Mouse (Mus musculus): Measurements from ENCODE around the gene Myh3. TPM values are rescaled to one million over a fixed set of nuclear protein-coding genes. Genes with fewer than 3 reads are reported as not detected.

Gene Myh3
- total RNA-seq, 2 experiments from 2014 or later: 0.08 TPM; not detected in 1

DNA sequence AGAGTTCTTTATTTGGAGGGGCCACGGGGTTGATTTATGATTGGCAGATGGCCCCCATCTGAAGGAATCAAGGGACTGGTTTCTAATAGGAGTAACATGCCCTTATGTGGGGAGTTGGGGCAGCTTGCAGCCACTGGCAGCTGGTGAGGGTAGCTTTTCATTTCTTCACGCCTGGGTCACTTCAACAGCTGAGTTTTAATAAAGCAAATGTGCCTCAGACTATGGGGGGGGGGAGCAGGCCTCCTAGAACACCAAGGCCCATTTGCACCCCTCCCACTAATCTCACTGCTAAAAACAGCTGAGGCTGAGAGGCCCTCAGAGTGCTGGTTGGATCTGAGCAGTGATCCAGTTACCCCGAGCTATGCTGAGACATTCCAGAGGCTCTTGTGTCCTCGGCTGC, 27.6 kb downstream of the Myh3 start:
- no peak for DNase-seq

DNA sequence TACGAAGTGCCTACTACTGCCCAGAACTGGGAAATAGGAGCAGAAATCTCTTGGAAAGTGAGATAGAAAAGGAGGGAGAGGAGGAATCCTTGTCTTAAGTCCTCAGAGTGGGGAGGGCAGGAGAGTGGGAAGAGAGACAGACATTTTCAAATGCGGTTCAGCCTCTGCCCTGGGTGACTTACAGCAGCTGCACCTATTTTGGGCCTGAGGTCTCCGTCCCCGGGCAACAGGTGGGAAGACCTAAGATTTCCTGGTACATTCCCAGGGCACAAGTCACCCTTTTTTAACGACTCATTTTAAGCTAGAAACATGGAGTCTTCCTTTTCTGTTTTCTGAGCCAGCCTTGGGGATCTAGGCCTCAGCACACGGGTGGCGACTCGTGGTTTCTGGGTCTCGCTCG, 28.9 kb downstream of the Myh3 start:
- DNase-seq: no peak

DNA sequence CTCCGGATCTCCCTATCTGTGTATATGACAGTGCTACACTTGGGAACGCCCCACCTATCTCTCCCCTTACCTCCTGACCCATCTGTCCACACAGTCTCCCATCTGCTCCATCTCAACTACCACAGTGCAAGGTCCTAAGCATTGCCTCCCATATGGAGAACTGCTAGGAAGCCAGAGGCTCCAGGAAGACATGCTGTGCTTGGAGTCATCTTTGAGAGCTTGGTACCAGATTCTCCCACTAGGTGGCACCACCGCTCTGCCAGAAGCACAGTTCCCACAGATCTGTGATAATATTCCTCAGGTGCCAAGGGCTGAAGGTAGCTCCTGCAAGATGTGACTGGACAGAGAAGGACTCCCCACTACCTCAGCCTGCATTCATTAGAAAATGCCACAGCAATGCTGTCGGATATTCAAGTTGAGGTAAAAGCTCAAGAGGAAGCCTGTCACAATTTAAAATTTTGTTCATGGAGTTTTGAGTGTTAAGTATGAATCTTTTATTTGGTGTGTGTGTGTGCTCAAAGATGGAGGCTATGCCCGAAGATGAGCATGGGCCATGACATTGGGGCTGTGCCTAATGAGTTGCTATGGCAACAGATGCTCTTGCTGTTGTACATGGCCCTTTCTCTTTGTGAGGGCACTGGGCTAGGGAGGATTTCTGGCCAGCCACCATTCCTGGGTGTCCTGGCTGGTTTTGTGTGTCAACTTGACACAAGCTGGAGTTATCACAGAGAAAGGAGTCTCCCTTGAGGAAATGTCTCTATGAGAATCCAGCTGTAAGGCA, 32.3 kb downstream of the Myh3 start:
- DNase-seq: peak; percentile 34 to 78

- peak; percentile 14 to 78 for DNase-seq
Measured at GRCm38 (mm10) chr11:67112019-67112850, 34.1 kb downstream of the Myh3 start.

GRCm38 (mm10) chr11:67112851-67113202, 34.7 kb downstream of the Myh3 start:
- peak; percentile 28 to 86 for DNase-seq

- DNase-seq: no peak
Measured at GRCm38 (mm10) chr11:67113381-67113780, 35.3 kb downstream of the Myh3 start.

- no peak for DNase-seq
Measured at GRCm38 (mm10) chr11:67114261-67114660, 36.2 kb downstream of the Myh3 start.

- DNase-seq: no peak
Measured at GRCm38 (mm10) chr11:67114901-67115300, 36.8 kb downstream of the Myh3 start.

- DNase-seq: no peak
Measured at GRCm38 (mm10) chr11:67116725-67117124, 38.6 kb downstream of the Myh3 start.

DNA sequence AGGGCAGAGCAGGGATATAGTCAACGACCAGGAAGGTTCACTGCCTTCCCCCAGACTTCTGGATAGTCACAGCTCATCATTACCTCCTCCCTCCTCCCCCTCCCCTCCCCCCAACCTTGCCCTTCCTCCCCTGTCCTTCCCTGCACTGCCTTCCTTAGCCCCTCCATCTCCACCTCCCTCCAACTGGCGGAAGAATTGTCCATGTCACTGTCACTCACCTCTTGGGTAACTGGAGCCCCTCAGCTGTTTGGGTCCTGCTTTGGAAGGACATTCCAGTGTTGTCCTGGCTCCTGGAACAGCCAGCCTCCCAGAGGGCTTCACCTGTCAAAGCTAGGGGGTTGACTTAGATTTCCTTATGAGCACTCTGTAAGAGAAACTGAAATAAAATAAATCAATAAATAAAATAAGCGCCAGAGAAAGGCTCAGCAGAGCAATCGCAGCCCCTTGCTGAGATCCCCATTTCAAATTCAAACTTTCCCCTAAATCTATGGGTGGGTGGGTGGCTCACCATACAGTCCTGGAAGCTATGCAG, 41.5 kb downstream of the Myh3 start:
- no peak for DNase-seq

DNA sequence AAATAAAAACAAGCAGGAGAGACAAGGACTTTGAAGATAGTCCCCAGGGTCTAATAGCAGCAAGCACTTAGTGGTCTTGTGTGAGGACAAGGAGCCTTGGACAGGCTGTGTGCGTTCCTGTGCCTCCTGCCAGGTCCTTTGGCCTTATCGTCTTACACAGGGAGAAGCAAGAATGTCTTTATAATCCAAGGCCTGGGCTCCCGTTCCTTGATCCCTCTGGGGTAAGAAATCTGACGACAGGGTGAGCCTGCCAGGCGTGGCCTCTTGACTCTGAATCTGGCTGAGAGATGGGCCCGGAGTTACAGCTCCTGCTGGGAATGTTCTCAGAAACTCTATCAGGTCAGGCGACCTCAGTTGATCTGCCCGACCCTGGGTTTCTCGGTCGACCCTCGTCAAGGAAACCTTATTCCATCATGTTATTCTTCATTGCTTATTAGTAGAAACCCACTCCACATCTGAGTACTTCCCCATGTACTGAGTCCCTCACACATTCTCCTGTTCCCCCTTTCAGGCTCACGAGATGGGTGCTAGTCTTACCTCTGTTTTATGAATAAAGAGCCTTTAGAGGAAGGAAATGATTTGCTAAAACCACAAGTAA, 42.7 kb downstream of the Myh3 start:
- DNase-seq: no peak

DNA sequence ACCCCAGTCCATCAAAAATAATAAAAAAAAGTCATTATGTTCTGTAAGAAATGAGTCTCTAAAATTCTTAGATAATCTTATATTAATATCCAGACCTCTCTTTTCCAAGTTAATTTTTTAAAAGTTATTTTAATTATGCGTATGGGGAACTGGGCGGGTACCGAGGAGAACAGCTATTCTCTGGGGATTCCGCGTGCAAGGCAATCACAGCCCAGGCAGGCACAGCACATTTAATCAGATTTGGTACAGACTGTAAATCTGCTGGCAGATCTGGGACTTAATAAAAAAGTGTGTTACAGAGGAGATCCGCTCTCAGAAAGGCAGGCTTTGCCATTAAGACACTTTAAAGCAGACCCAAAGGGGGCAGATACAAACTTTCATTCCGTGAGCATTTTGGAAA, 46.8 kb downstream of the Myh3 start:
- DNase-seq: no peak

DNA sequence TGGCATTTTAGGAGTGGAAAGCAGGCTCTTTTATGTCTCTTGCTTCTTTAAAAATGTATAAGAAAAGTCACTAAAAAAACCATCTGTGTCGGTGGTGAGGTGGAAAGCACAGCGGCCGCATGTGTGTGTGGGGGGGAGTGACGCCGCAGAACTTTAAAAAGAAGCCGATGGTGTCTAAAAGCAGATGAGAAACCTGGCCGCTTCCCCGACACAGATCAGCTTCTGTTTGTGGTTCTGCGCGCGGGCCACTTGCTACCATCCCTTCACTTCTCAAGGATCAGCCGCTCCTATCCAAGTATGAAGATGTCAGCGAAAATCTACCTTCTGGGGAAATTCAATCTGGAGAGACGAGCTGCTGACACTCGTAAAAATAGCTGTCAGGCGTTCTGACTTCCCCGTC, 47.3 kb downstream of the Myh3 start:
- no peak for DNase-seq

GRCm38 (mm10) chr11:67133526-67133925, 55.4 kb downstream of the Myh3 start:
- DNase-seq: no peak

GRCm38 (mm10) chr11:67134654-67135053, 56.6 kb downstream of the Myh3 start:
- DNase-seq: no peak

- DNase-seq: no peak
Measured at GRCm38 (mm10) chr11:67135532-67135931, 57.4 kb downstream of the Myh3 start.

GRCm38 (mm10) chr11:67139556-67139955, 61.5 kb downstream of the Myh3 start:
- no peak for DNase-seq

DNA sequence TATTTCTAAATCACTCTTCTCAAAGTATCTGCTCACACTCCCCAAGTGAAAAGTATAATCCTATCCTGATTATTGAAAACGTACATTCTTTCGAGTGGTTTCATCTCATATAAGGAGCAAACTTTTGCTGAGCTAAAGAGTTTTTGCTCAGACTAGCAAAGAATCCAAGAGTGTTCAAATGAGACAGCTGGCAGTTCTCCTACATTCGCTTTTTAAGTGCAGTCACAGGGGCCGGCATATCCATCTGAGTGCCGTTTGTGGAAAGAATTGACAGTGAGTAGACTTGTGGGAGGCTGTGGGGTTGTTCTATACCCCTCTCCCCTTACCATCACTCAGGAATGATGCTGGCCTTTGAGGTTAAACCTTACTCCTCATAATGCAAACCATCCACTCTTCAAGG, 62.1 kb downstream of the Myh3 start:
- DNase-seq: no peak

DNA sequence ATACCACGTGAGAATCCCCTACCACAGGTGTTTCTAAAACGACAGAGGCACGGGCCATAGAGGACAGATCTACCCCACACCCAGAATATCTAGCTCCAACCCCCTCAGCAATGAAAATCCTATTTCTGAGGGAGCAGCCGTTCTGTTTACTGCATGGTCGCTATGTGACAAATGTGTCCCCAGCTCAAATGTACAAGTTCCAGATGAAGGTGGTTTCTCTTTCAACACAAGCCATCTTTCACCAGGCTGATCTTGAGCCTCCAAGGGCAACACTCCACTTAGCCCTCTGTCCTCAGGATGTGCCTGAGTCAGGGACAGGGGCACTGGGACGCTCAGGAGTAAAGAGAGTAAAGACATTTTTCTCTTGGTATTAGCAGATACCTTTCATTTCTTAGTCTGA, 62.9 kb downstream of the Myh3 start:
- no peak for DNase-seq

- DNase-seq: no peak
Measured at GRCm38 (mm10) chr11:67142047-67142446, 63.9 kb downstream of the Myh3 start.

DNA sequence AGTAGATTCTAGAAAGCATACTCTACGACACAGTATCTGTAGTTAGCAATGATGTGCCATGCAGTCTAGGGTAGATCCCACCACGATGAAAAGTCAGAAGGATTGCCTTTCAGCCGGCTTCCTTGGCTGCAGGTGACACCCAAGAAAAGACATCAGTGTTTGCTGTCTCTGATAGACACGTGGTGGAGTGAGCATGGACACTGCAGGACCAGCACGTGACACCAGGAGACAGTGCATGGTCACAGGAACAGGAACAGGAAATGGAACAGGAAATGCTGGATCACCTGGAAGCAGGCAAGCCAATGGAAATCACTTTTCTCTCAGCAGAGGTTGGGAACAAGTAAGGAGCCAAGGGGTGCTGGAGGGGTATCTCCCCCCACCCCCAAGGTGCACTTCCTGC, 65.0 kb downstream of the Myh3 start:
- no peak for DNase-seq

- no peak for DNase-seq
Measured at GRCm38 (mm10) chr11:67143863-67144498, 65.9 kb downstream of the Myh3 start.

All from heart, adult 18-20 months (tissue).